ENCODE assay signal across 13 mouse cellular contexts in genomic region chr15:31297777-31298137, GRCm38 (mm10).
DNase-seq lines count a peak whose midpoint lies in the region; ATAC-seq and TF ChIP-seq lines count a peak whose summit lies in the region.
"Had no signal": no experiment of that assay in that cellular context is flagged by ENCODE, and none has a peak within 500 bp of the region (broad histone marks: within the 10 kb centered on the region; RNA-seq: fewer than 3 reads in every experiment).

No protein-coding gene starts in this region.

- WGBS in intestine, embryonic 14.5 days, result 19% methylated on average over 13 of the region's 13 CpGs
- WGBS in intestine, postnatal 0 days, result 36% methylated on average over 13 of the region's 13 CpGs
- WGBS in embryonic facial prominence, embryonic 12.5 days, result 28% methylated on average over 13 of the region's 13 CpGs
- WGBS in hindbrain, embryonic 16.5 days, result 21% methylated on average over 13 of the region's 13 CpGs
- WGBS in neural tube, embryonic 11.5 days, result 22% methylated on average over 13 of the region's 13 CpGs

- H3K9me3 ChIP-seq in intestine, embryonic 14.5 days (ENCODE audit: control insufficient read depth, low read length), result no peaks in the 10 kb centered on the region
- H3K9me3 ChIP-seq in intestine, postnatal 0 days (ENCODE audit: control insufficient read depth), result no peaks in the 10 kb centered on the region
- H3K9me3 ChIP-seq in embryonic facial prominence, embryonic 12.5 days, result no peaks in the 10 kb centered on the region
- no peaks in the 10 kb centered on the region for H3K9me3 ChIP-seq in hindbrain, embryonic 16.5 days (ENCODE audit: control insufficient read depth, low read length)
- no peaks in the 10 kb centered on the region for H3K9me3 ChIP-seq in neural tube, embryonic 11.5 days (ENCODE audit: control insufficient read depth, low read length)
- H3K9me3 ChIP-seq: megakaryocyte, embryonic 14.5 days had no signal

- H3K4me2 ChIP-seq in intestine, embryonic 14.5 days (ENCODE audit: low read length), result peak overlapping the region; percentile 37
- no peak overlapping the region for H3K4me2 ChIP-seq in intestine, postnatal 0 days (replicated peaks; ENCODE audit: low read depth)
- peak overlapping the region; percentile 47 for H3K4me2 ChIP-seq in embryonic facial prominence, embryonic 12.5 days (replicated peaks)
- H3K4me2 ChIP-seq in hindbrain, embryonic 16.5 days (ENCODE audit: low read length), result peak overlapping the region; percentile 76
- H3K4me2 ChIP-seq in neural tube, embryonic 11.5 days (ENCODE audit: low read depth), result peak overlapping the region; percentile 44

- peak; percentile 53 for DNase-seq in intestine, embryonic 14.5 days (ENCODE audit: low spot score)
- no peak for DNase-seq in neural tube, embryonic 11.5 days (ENCODE audit: low spot score)
- no peak for DNase-seq in urinary bladder, postnatal 4 days (ENCODE audit: low spot score in 2 of 2)
- no peak for DNase-seq in spleen, adult 18-20 months
- DNase-seq in cerebellum, postnatal 4 days (ENCODE audit: low spot score in 2 of 2), result no peak
- DNase-seq: adrenal gland, postnatal 25 days; cerebellum, postnatal 25 days; gastrocnemius, postnatal 25 days had no signal

- H3K4me3 ChIP-seq in intestine, embryonic 14.5 days (ENCODE audit: low read depth, low read length), result 0 out of 2 replicates have a peak overlapping the region, but pooled peaks have one; percentile 18
- no peak overlapping the region; the same call in 1 of the 2 replicates for H3K4me3 ChIP-seq in intestine, postnatal 0 days (ENCODE audit: low read depth, low read length)
- peak overlapping the region; percentile 32 for H3K4me3 ChIP-seq in embryonic facial prominence, embryonic 12.5 days
- peak overlapping the region; percentile 43 for H3K4me3 ChIP-seq in hindbrain, embryonic 16.5 days (ENCODE audit: low read length)
- H3K4me3 ChIP-seq in neural tube, embryonic 11.5 days (ENCODE audit: low read depth, low read length), result no peak overlapping the region
- H3K4me3 ChIP-seq: left cerebral cortex, adult 2 months; megakaryocyte, embryonic 14.5 days had no signal

- no peak for TF ChIP-seq CTCF in intestine, postnatal 0 days (IDR thresholded peaks at IDR 0.05; ENCODE audit: low read depth)

- peaks cover 30% of the 10 kb centered on the region for H3K27me3 ChIP-seq in intestine, embryonic 14.5 days (replicated peaks; ENCODE audit: control insufficient read depth, insufficient read depth, low read length)
- peaks cover 20% of the 10 kb centered on the region for H3K27me3 ChIP-seq in intestine, postnatal 0 days (replicated peaks; ENCODE audit: control insufficient read depth, insufficient read depth, low read length)
- H3K27me3 ChIP-seq in embryonic facial prominence, embryonic 12.5 days, result peaks cover 40% of the 10 kb centered on the region
- no peaks in the 10 kb centered on the region for H3K27me3 ChIP-seq in hindbrain, embryonic 16.5 days (replicated peaks; ENCODE audit: control insufficient read depth, insufficient read depth, low read length)
- peaks cover 14% of the 10 kb centered on the region for H3K27me3 ChIP-seq in neural tube, embryonic 11.5 days (ENCODE audit: control insufficient read depth, insufficient read depth, low read length)

- no peak overlapping the region for H3K9ac ChIP-seq in intestine, embryonic 14.5 days (ENCODE audit: low read length)
- no peak overlapping the region for H3K9ac ChIP-seq in intestine, postnatal 0 days (ENCODE audit: low read depth, low read length)
- peak overlapping the region; percentile 10; the same call in 1 of the 2 replicates for H3K9ac ChIP-seq in embryonic facial prominence, embryonic 12.5 days
- peak overlapping the region; percentile 58; the same call in 1 of the 2 replicates for H3K9ac ChIP-seq in hindbrain, embryonic 16.5 days (ENCODE audit: low read depth, low read length)
- H3K9ac ChIP-seq in neural tube, embryonic 11.5 days (ENCODE audit: low read length), result no peak overlapping the region

- no peak for ATAC-seq in intestine, embryonic 14.5 days (replicated peaks; ENCODE audit: low FRiP score, low TSS enrichment, low read depth)
- ATAC-seq in intestine, postnatal 0 days, result no peak
- ATAC-seq in embryonic facial prominence, embryonic 12.5 days (ENCODE audit: insufficient number of reproducible peaks, insufficient read depth, low FRiP score, low TSS enrichment), result no peak
- ATAC-seq in hindbrain, embryonic 16.5 days, result peak; percentile 48; the same call in 1 of the 2 replicates
- ATAC-seq in neural tube, embryonic 11.5 days (ENCODE audit: insufficient read depth, low FRiP score, low TSS enrichment), result no peak

- H3K27ac ChIP-seq in intestine, embryonic 14.5 days (ENCODE audit: low read depth), result no peak overlapping the region
- H3K27ac ChIP-seq in intestine, postnatal 0 days (ENCODE audit: low read depth, low read length), result no peak overlapping the region
- no peak overlapping the region for H3K27ac ChIP-seq in embryonic facial prominence, embryonic 12.5 days
- no peak overlapping the region for H3K27ac ChIP-seq in hindbrain, embryonic 16.5 days (ENCODE audit: low read depth, low read length)
- no peak overlapping the region for H3K27ac ChIP-seq in neural tube, embryonic 11.5 days (ENCODE audit: low read depth, low read length)
- H3K27ac ChIP-seq: left cerebral cortex, adult 2 months had no signal

- H3K36me3 ChIP-seq in intestine, embryonic 14.5 days (ENCODE audit: control insufficient read depth, insufficient read depth, low read length), result no peaks in the 10 kb centered on the region
- no peaks in the 10 kb centered on the region for H3K36me3 ChIP-seq in intestine, postnatal 0 days (ENCODE audit: control insufficient read depth, insufficient read depth)
- H3K36me3 ChIP-seq in embryonic facial prominence, embryonic 12.5 days, result no peaks in the 10 kb centered on the region
- H3K36me3 ChIP-seq in hindbrain, embryonic 16.5 days (ENCODE audit: control insufficient read depth, insufficient read depth, low read length), result no peaks in the 10 kb centered on the region
- no peaks in the 10 kb centered on the region for H3K36me3 ChIP-seq in neural tube, embryonic 11.5 days (ENCODE audit: control insufficient read depth, insufficient read depth, low read length)

- H3K4me1 ChIP-seq in intestine, embryonic 14.5 days (replicated peaks; ENCODE audit: control insufficient read depth, insufficient read depth, low read length), result peaks cover 3% of the 10 kb centered on the region; the same call in 1 of the 2 replicates
- H3K4me1 ChIP-seq in intestine, postnatal 0 days (replicated peaks; ENCODE audit: control insufficient read depth, insufficient read depth, low read length), result no peaks in the 10 kb centered on the region
- H3K4me1 ChIP-seq in embryonic facial prominence, embryonic 12.5 days, result peaks cover 20% of the 10 kb centered on the region
- H3K4me1 ChIP-seq in hindbrain, embryonic 16.5 days (ENCODE audit: control insufficient read depth, insufficient read depth, low read depth, low read length), result peaks cover 11% of the 10 kb centered on the region
- H3K4me1 ChIP-seq in neural tube, embryonic 11.5 days (ENCODE audit: control insufficient read depth, insufficient read depth, low read length), result peaks cover 4% of the 10 kb centered on the region; the same call in 1 of the 2 replicates

Comparison
In these comparisons a context has a peak if more than half of its experiments do, and no peak if none do; other contexts are left out.
1. H3K4me3 ChIP-seq: peak in intestine, embryonic 14.5 days (single experiment), embryonic facial prominence, embryonic 12.5 days (single experiment) and hindbrain, embryonic 16.5 days (single experiment); none in intestine, postnatal 0 days (single experiment) and neural tube, embryonic 11.5 days (single experiment).
2. H3K9ac ChIP-seq: peak in embryonic facial prominence, embryonic 12.5 days (single experiment) and hindbrain, embryonic 16.5 days (single experiment); none in intestine, embryonic 14.5 days (single experiment), intestine, postnatal 0 days (single experiment) and neural tube, embryonic 11.5 days (single experiment).